Mouse (Mus musculus): ENCODE results near the gene Diaph3.

Diaph3 gene

GRCm38 (mm10) chr14:86640086-86640485 is 500.9 kb downstream of the Diaph3 start:
- DNase-seq = no peak

- no peak for DNase-seq
Observed at GRCm38 (mm10) chr14:86635594-86636140, 505.4 kb downstream of the Diaph3 start.

GRCm38 (mm10) chr14:86635052-86635451 is 506.0 kb downstream of the Diaph3 start:
- no peak for DNase-seq

- no peak for DNase-seq
Observed at GRCm38 (mm10) chr14:86633799-86634198, 507.2 kb downstream of the Diaph3 start.

- DNase-seq = no peak
Observed at GRCm38 (mm10) chr14:86624816-86625425, 516.1 kb downstream of the Diaph3 start.

GRCm38 (mm10) chr14:86619637-86620036 is 521.4 kb downstream of the Diaph3 start:
- DNase-seq = no peak

Measured in cerebellum, adult 9-10 months (tissue).